Mouse (Mus musculus): ENCODE results near the gene Atg4a. TPM values are rescaled to one million over a fixed set of nuclear protein-coding genes. Genes with fewer than 3 reads are reported as not detected.

Atg4a gene
- polyA plus RNA-seq, 1 experiment from 2014 or later: 24.6 TPM

GRCm38 (mm10) chrX:141165067-141165466 lies 208.4 kb downstream of the Atg4a start:
- ATAC-seq (ENCODE audit: insufficient number of reproducible peaks, low FRiP score, low TSS enrichment, low read depth): no peak

GRCm38 (mm10) chrX:141175353-141175752 lies 218.6 kb downstream of the Atg4a start:
- ATAC-seq (ENCODE audit: insufficient number of reproducible peaks, low FRiP score, low TSS enrichment, low read depth): no peak
- no peak overlapping the region for H3K4me3 ChIP-seq
- H3K9ac ChIP-seq: no peak overlapping the region
- 44% methylated on average over 7 of the region's 7 CpGs for WGBS
- no peak overlapping the region for H3K4me2 ChIP-seq
- no peaks in the 10 kb centered on the region for H3K36me3 ChIP-seq
- H3K27me3 ChIP-seq: peaks cover 21% of the 10 kb centered on the region; the same call in 1 of the 2 replicates
- no peaks in the 10 kb centered on the region for H3K4me1 ChIP-seq
- H3K9me3 ChIP-seq: no peaks in the 10 kb centered on the region
- no peak overlapping the region for H3K27ac ChIP-seq

More at GRCm38 (mm10) chrX:141165067-141165466, 208.4 kb downstream of the Atg4a start:
- Histone ChIP-seq H3K27ac (no peak overlapping the region), H3K4me3 (no peak overlapping the region), H3K4me2 (no peak overlapping the region), H3K36me3 (no peaks in the 10 kb centered on the region), H3K9me3 (no peaks in the 10 kb centered on the region), H3K27me3 (peaks cover 26% of the 10 kb centered on the region), H3K4me1 (no peaks in the 10 kb centered on the region), H3K9ac (no peak overlapping the region)
- WGBS: 95% methylated on average over 4 of the region's 4 CpGs

- Histone ChIP-seq H3K4me1 (no peaks in the 10 kb centered on the region), H3K4me2 (no peak overlapping the region), H3K36me3 (no peaks in the 10 kb centered on the region), H3K27me3 (peaks cover 29% of the 10 kb centered on the region), H3K27ac (no peak overlapping the region), H3K9me3 (no peaks in the 10 kb centered on the region), H3K4me3 (no peak overlapping the region), H3K9ac (no peak overlapping the region)
- no peak for ATAC-seq (ENCODE audit: insufficient number of reproducible peaks, low FRiP score, low TSS enrichment, low read depth)
Observed at GRCm38 (mm10) chrX:141195036-141195435, 238.3 kb downstream of the Atg4a start.

- Histone ChIP-seq H3K27me3 (peaks cover 17% of the 10 kb centered on the region), H3K36me3 (no peaks in the 10 kb centered on the region), H3K4me2 (no peak overlapping the region), H3K4me1 (no peaks in the 10 kb centered on the region), H3K27ac (no peak overlapping the region), H3K9me3 (no peaks in the 10 kb centered on the region), H3K9ac (no peak overlapping the region), H3K4me3 (no peak overlapping the region)
- 74% methylated on average over 3 of the region's 3 CpGs for WGBS
- ATAC-seq (ENCODE audit: insufficient number of reproducible peaks, low FRiP score, low TSS enrichment, low read depth): no peak
Observed at GRCm38 (mm10) chrX:141198993-141199392, 242.3 kb downstream of the Atg4a start.

- Histone ChIP-seq H3K9me3 (no peaks in the 10 kb centered on the region), H3K27ac (no peak overlapping the region), H3K36me3 (no peaks in the 10 kb centered on the region), H3K4me1 (no peaks in the 10 kb centered on the region), H3K4me3 (no peak overlapping the region), H3K27me3 (peaks cover 19% of the 10 kb centered on the region; the same call in 1 of the 2 replicates), H3K4me2 (no peak overlapping the region), H3K9ac (no peak overlapping the region)
- 37% methylated on average over 5 of the region's 5 CpGs for WGBS
- ATAC-seq (ENCODE audit: insufficient number of reproducible peaks, low FRiP score, low TSS enrichment, low read depth): no peak
Observed at GRCm38 (mm10) chrX:141212802-141213201, 256.1 kb downstream of the Atg4a start.

Other genes starting within 250 kb of the Atg4a start
- gene Tex13b, start 143.5 kb upstream of the Atg4a start, polyA plus RNA-seq (2015; fragmentation: Nextera tagmentation; extraction: Ambion mirVana): not detected in 2 replicates
- not detected in 2 replicates for gene Vsig1, start 49.3 kb upstream of the Atg4a start, polyA plus RNA-seq (2015; fragmentation: Nextera tagmentation; extraction: Ambion mirVana)
- gene Psmd10, start 179 bp upstream of the Atg4a start, polyA plus RNA-seq (2015; fragmentation: Nextera tagmentation; extraction: Ambion mirVana): 36.8 and 43.5 TPM in 2 replicates

Measured in limb, embryonic 15.5 days (tissue).